Mouse (Mus musculus) cerebellum, postnatal 4 days (tissue): ENCODE measurements around the gene Bud23.

Source experiments
- DNase-seq, 2 experiments: peaks; one replicate each; pipeline ENCODE4 v3.0.0; 2022; ENCODE audit warnings: low spot score in 2 of 2, mixed read lengths in 1 of 2

Bud23 gene

GRCm38 (mm10) chr5:135023344-135024173 lies 41.2 kb downstream of the Bud23 start, which contains the start of gene Stx1a:
Gene Stx1a (plus strand): TSS chr5:135023482.
- DNase-seq: peak; percentile 68 to 78

- DNase-seq: peak; percentile 47 to 91
These were observed 42.9 kb downstream of the Bud23 start for GRCm38 (mm10) chr5:135021814-135022213.

GRCm38 (mm10) chr5:135016224-135016759 lies 48.5 kb downstream of the Bud23 start:
- no peak for DNase-seq

GRCm38 (mm10) chr5:135015497-135015896 lies 49.3 kb downstream of the Bud23 start:
- DNase-seq: peak; percentile 80 to 91

GRCm38 (mm10) chr5:135012671-135013441 lies 51.9 kb downstream of the Bud23 start:
- peak; percentile 74 to 81 for DNase-seq

GRCm38 (mm10) chr5:135011809-135012613 lies 52.7 kb downstream of the Bud23 start:
- DNase-seq: no peak

- no peak for DNase-seq
These were observed 53.7 kb downstream of the Bud23 start for GRCm38 (mm10) chr5:135010841-135011743.

- DNase-seq: no peak
These were observed 54.4 kb downstream of the Bud23 start for GRCm38 (mm10) chr5:135010320-135010709.

- DNase-seq: peak; percentile 44 to 77
These were observed 55.0 kb downstream of the Bud23 start for GRCm38 (mm10) chr5:135009590-135010319.

- DNase-seq: peak; percentile 74 to 93
These were observed 55.8 kb downstream of the Bud23 start, which contains the start of gene Abhd11 for GRCm38 (mm10) chr5:135008671-135009589. Gene Abhd11 (plus strand): TSS chr5:135009152.

- no peak for DNase-seq
These were observed 56.8 kb downstream of the Bud23 start for GRCm38 (mm10) chr5:135007802-135008571.
